ENCODE assay signal across 16 mouse cellular contexts in the genomic region with DNA sequence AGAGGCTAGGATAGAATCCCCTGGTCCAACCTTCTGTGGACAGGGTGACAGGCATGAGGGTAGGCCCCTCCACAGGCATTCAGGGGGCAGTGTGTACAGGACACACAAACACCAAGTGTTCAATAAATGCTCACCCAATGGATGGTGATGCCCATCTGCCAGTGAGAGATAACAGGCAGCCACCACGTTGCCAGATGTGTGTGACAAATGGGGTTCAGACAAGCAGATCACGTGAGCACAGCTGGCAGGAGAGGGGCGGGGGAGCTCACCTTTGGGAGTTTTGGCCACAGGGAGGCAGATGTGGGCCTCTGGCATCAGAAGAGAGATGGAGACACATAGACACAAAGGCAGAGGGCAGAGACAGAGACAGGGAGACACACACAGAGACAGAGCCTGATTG. TPM values are rescaled to one million over a fixed set of nuclear protein-coding genes. Genes with fewer than 3 reads are reported as not detected.
DNase-seq lines count a peak whose midpoint lies in the region; ATAC-seq and TF ChIP-seq lines count a peak whose summit lies in the region.
"Had no signal": no experiment of that assay in that cellular context is flagged by ENCODE, and none has a peak within 500 bp of the region (broad histone marks: within the 10 kb centered on the region; RNA-seq: fewer than 3 reads in every experiment).

No protein-coding gene starts in this region.

- TF ChIP-seq EP300 in liver, embryonic 14.5 days (IDR thresholded peaks at IDR 0.05; ENCODE audit: low read depth): peak; percentile 88

- H3K36me3 ChIP-seq in kidney, adult 2 months (ENCODE audit: control insufficient read depth, insufficient read depth, low read length): no peaks in the 10 kb centered on the region
- peaks cover 31% of the 10 kb centered on the region for H3K36me3 ChIP-seq in kidney, embryonic 16.5 days (ENCODE audit: insufficient read depth, low read length)
- peaks cover 29% of the 10 kb centered on the region for H3K36me3 ChIP-seq in liver, embryonic 14.5 days (replicated peaks; ENCODE audit: control insufficient read depth, insufficient read depth, low read depth)
- peaks cover 29% of the 10 kb centered on the region for H3K36me3 ChIP-seq in stomach, embryonic 15.5 days
- H3K36me3 ChIP-seq in forebrain, embryonic 15.5 days: peaks cover 32% of the 10 kb centered on the region

- TF ChIP-seq CTCF in kidney, adult 2 months (conservative IDR thresholded peaks at IDR 0.05; ENCODE audit: insufficient read depth, insufficient read length, low read depth, low read length): 0 out of 2 replicates have a peak, but pooled peaks have one; percentile 2
- peak; percentile 94 for TF ChIP-seq CTCF in liver, embryonic 14.5 days (IDR thresholded peaks at IDR 0.05; ENCODE audit: low read depth)

- no peak overlapping the region for H3K4me3 ChIP-seq in kidney, adult 2 months (ENCODE audit: insufficient read depth, low read depth, low read length)
- no peak overlapping the region for H3K4me3 ChIP-seq in kidney, embryonic 16.5 days (ENCODE audit: low read length)
- H3K4me3 ChIP-seq in liver, embryonic 14.5 days (ENCODE audit: insufficient read depth in 1 of 2, low read depth in 2 of 2, low read length in 2 of 2): peak overlapping the region; percentile 42 to 49
- no peak overlapping the region for H3K4me3 ChIP-seq in stomach, embryonic 15.5 days (replicated peaks)
- no peak overlapping the region for H3K4me3 ChIP-seq in forebrain, embryonic 15.5 days
- H3K4me3 ChIP-seq: limb, embryonic 12.5 days had no signal

- no peak overlapping the region for H3K9ac ChIP-seq in kidney, embryonic 16.5 days (replicated peaks; ENCODE audit: low read length)
- H3K9ac ChIP-seq in liver, embryonic 14.5 days (replicated peaks): peak overlapping the region; percentile 70
- no peak overlapping the region for H3K9ac ChIP-seq in stomach, embryonic 15.5 days
- H3K9ac ChIP-seq in forebrain, embryonic 15.5 days (replicated peaks): no peak overlapping the region
- H3K9ac ChIP-seq: limb, embryonic 12.5 days had no signal

- WGBS in kidney, adult 2 months: 89% methylated on average over 3 of the region's 3 CpGs
- 72% methylated on average over 3 of the region's 3 CpGs for WGBS in kidney, embryonic 16.5 days
- 6% methylated on average over 3 of the region's 3 CpGs for WGBS in liver, embryonic 14.5 days (ENCODE audit: insufficient replicate concordance)
- WGBS in stomach, embryonic 15.5 days: 71% methylated on average over 3 of the region's 3 CpGs
- WGBS in forebrain, embryonic 15.5 days: 89% methylated on average over 3 of the region's 3 CpGs

- peaks cover 5% of the 10 kb centered on the region for H3K4me1 ChIP-seq in kidney, adult 2 months (ENCODE audit: control insufficient read depth, insufficient read depth, low read length)
- peaks cover 12% of the 10 kb centered on the region for H3K4me1 ChIP-seq in kidney, embryonic 16.5 days (ENCODE audit: insufficient read depth, low read length)
- H3K4me1 ChIP-seq in liver, embryonic 14.5 days (replicated peaks; ENCODE audit: control insufficient read depth in 2 of 2, insufficient read depth in 2 of 2, low read length in 1 of 2): peaks cover 16 to 25% of the 10 kb centered on the region in 2 experiments
- H3K4me1 ChIP-seq in stomach, embryonic 15.5 days: peaks cover 14% of the 10 kb centered on the region
- H3K4me1 ChIP-seq in forebrain, embryonic 15.5 days: peaks cover 10% of the 10 kb centered on the region
- H3K4me1 ChIP-seq: limb, embryonic 12.5 days had no signal

- no peaks in the 10 kb centered on the region for H3K9me3 ChIP-seq in kidney, embryonic 16.5 days (ENCODE audit: low read length)
- no peaks in the 10 kb centered on the region for H3K9me3 ChIP-seq in liver, embryonic 14.5 days (ENCODE audit: control insufficient read depth, low read length)
- no peaks in the 10 kb centered on the region for H3K9me3 ChIP-seq in stomach, embryonic 15.5 days
- no peaks in the 10 kb centered on the region for H3K9me3 ChIP-seq in forebrain, embryonic 15.5 days
- H3K9me3 ChIP-seq: limb, embryonic 12.5 days had no signal

- no peak for DNase-seq in kidney, adult 2 months
- DNase-seq in liver, embryonic 14.5 days (ENCODE audit: low read depth in 3 of 3, low spot score in 3 of 3): peak; percentile 90 to 92 (median 90)
- no peak for DNase-seq in adipocyte (ENCODE audit: low spot score)
- DNase-seq: adrenal gland, postnatal 14 days; cerebellum, adult 18-20 months; gastrocnemius, postnatal 36 days; heart, postnatal 4 days; kidney, adult 11 months; lung, postnatal 4 days; right cerebral cortex, postnatal 25 days had no signal

- no peak for ATAC-seq in kidney, embryonic 16.5 days (ENCODE audit: low FRiP score, low TSS enrichment)
- ATAC-seq in common myeloid progenitor, adult 5-6 weeks (replicated peaks; ENCODE audit: low read depth, poor library complexity, severe bottlenecking): peak; percentile 23; the same call in 1 of the 2 replicates
- ATAC-seq in liver, embryonic 14.5 days (ENCODE audit: insufficient read depth): peak; percentile 95
- ATAC-seq in stomach, embryonic 15.5 days (ENCODE audit: insufficient read depth, low FRiP score, low read depth): peak; percentile 71
- no peak for ATAC-seq in forebrain, embryonic 15.5 days (replicated peaks)
- ATAC-seq: forebrain, embryonic 14.5 days had no signal

- no peaks in the 10 kb centered on the region for H3K27me3 ChIP-seq in kidney, adult 2 months (replicated peaks; ENCODE audit: control insufficient read depth, insufficient read depth, low read length)
- no peaks in the 10 kb centered on the region for H3K27me3 ChIP-seq in kidney, embryonic 16.5 days (ENCODE audit: insufficient read depth, low read length)
- no peaks in the 10 kb centered on the region for H3K27me3 ChIP-seq in liver, embryonic 14.5 days (ENCODE audit: control insufficient read depth, insufficient read depth, low read length)
- H3K27me3 ChIP-seq in stomach, embryonic 15.5 days (replicated peaks): no peaks in the 10 kb centered on the region
- H3K27me3 ChIP-seq in forebrain, embryonic 15.5 days: no peaks in the 10 kb centered on the region
- H3K27me3 ChIP-seq: limb, embryonic 12.5 days had no signal

- TF ChIP-seq POLR2A in kidney, adult 2 months (IDR thresholded peaks at IDR 0.05; ENCODE audit: low read depth, low read length): no peak

- no peak overlapping the region for H3K27ac ChIP-seq in kidney, adult 2 months (ENCODE audit: insufficient read depth, low read depth, low read length)
- H3K27ac ChIP-seq in kidney, embryonic 16.5 days (ENCODE audit: low read length): no peak overlapping the region
- peak overlapping the region; percentile 95 for H3K27ac ChIP-seq in liver, embryonic 14.5 days
- H3K27ac ChIP-seq in stomach, embryonic 15.5 days: no peak overlapping the region
- no peak overlapping the region for H3K27ac ChIP-seq in forebrain, embryonic 15.5 days (replicated peaks)
- H3K27ac ChIP-seq: limb, embryonic 12.5 days had no signal

- no peak overlapping the region for H3K4me2 ChIP-seq in kidney, embryonic 16.5 days (replicated peaks; ENCODE audit: low read depth, low read length)
- H3K4me2 ChIP-seq in liver, embryonic 14.5 days (ENCODE audit: low read depth): peak overlapping the region; percentile 85
- H3K4me2 ChIP-seq in stomach, embryonic 15.5 days: no peak overlapping the region
- no peak overlapping the region for H3K4me2 ChIP-seq in forebrain, embryonic 15.5 days (replicated peaks)
- H3K4me2 ChIP-seq: limb, embryonic 12.5 days had no signal

RNA-seq across cellular contexts. Expression of gene Sbno2, which starts 24.3 kb away (rescaled TPM):
- 27.7 and 30.8 TPM in 2 replicates for polyA plus RNA-seq in kidney, adult 2 months (2012; rRNA removed)
- 16.1 and 17.6 TPM in 2 replicates for polyA plus RNA-seq in kidney, embryonic 16.5 days (2015; fragmentation: Nextera tagmentation; extraction: Ambion mirVana)
- 16.2 and 22.3 TPM in 2 replicates for total RNA-seq in common myeloid progenitor, adult 5-6 weeks (2017)
- 10.0 and 10.1 TPM in 2 replicates for polyA plus RNA-seq in liver, embryonic 14.5 days (2012; rRNA removed)
- polyA plus RNA-seq in liver, embryonic 14.5 days (2014; fragmentation: Nextera tagmentation; extraction: Ambion mirVana): 6.6 and 7.6 TPM in 2 replicates
- 14.8 and 15.9 TPM in 2 replicates for polyA plus RNA-seq in stomach, embryonic 15.5 days (2015; fragmentation: Nextera tagmentation; extraction: Ambion mirVana)
- 13.4 TPM in 2 replicates for polyA plus RNA-seq in forebrain, embryonic 15.5 days (2015; fragmentation: Nextera tagmentation; extraction: Ambion mirVana)

RNA-seq across cellular contexts. Expression of gene Gpx4, which starts 34.1 kb away (rescaled TPM):
- 1,431 and 1,557 TPM in 2 replicates for polyA plus RNA-seq in kidney, adult 2 months (2012; rRNA removed)
- polyA plus RNA-seq in kidney, embryonic 16.5 days (2015; fragmentation: Nextera tagmentation; extraction: Ambion mirVana): 617 and 706 TPM in 2 replicates
- 451 and 481 TPM in 2 replicates for total RNA-seq in common myeloid progenitor, adult 5-6 weeks (2017)
- 274 and 388 TPM in 2 replicates for polyA plus RNA-seq in liver, embryonic 14.5 days (2012; rRNA removed)
- 705 and 724 TPM in 2 replicates for polyA plus RNA-seq in liver, embryonic 14.5 days (2014; fragmentation: Nextera tagmentation; extraction: Ambion mirVana)
- 500 and 567 TPM in 2 replicates for polyA plus RNA-seq in stomach, embryonic 15.5 days (2015; fragmentation: Nextera tagmentation; extraction: Ambion mirVana)
- polyA plus RNA-seq in forebrain, embryonic 15.5 days (2015; fragmentation: Nextera tagmentation; extraction: Ambion mirVana): 472 and 476 TPM in 2 replicates

RNA-seq across cellular contexts. Expression of gene Stk11, which starts 34.5 kb away (rescaled TPM):
- 114 and 117 TPM in 2 replicates for polyA plus RNA-seq in kidney, adult 2 months (2012; rRNA removed)
- polyA plus RNA-seq in kidney, embryonic 16.5 days (2015; fragmentation: Nextera tagmentation; extraction: Ambion mirVana): 18.2 and 20.2 TPM in 2 replicates
- total RNA-seq in common myeloid progenitor, adult 5-6 weeks (2017): 102 and 139 TPM in 2 replicates
- 80.5 and 88.8 TPM in 2 replicates for polyA plus RNA-seq in liver, embryonic 14.5 days (2012; rRNA removed)
- 17.4 and 18.9 TPM in 2 replicates for polyA plus RNA-seq in liver, embryonic 14.5 days (2014; fragmentation: Nextera tagmentation; extraction: Ambion mirVana)
- 16.9 and 19.2 TPM in 2 replicates for polyA plus RNA-seq in stomach, embryonic 15.5 days (2015; fragmentation: Nextera tagmentation; extraction: Ambion mirVana)
- polyA plus RNA-seq in forebrain, embryonic 15.5 days (2015; fragmentation: Nextera tagmentation; extraction: Ambion mirVana): 20.3 and 21.5 TPM in 2 replicates

RNA-seq across cellular contexts. Expression of gene Polr2e, which starts 41.5 kb away (rescaled TPM):
- polyA plus RNA-seq in kidney, adult 2 months (2012; rRNA removed): 230 and 235 TPM in 2 replicates
- polyA plus RNA-seq in kidney, embryonic 16.5 days (2015; fragmentation: Nextera tagmentation; extraction: Ambion mirVana): 242 and 248 TPM in 2 replicates
- 145 and 146 TPM in 2 replicates for total RNA-seq in common myeloid progenitor, adult 5-6 weeks (2017)
- polyA plus RNA-seq in liver, embryonic 14.5 days (2012; rRNA removed): 77.0 and 121 TPM in 2 replicates
- polyA plus RNA-seq in liver, embryonic 14.5 days (2014; fragmentation: Nextera tagmentation; extraction: Ambion mirVana): 88.0 and 90.2 TPM in 2 replicates
- polyA plus RNA-seq in stomach, embryonic 15.5 days (2015; fragmentation: Nextera tagmentation; extraction: Ambion mirVana): 188 and 199 TPM in 2 replicates
- polyA plus RNA-seq in forebrain, embryonic 15.5 days (2015; fragmentation: Nextera tagmentation; extraction: Ambion mirVana): 179 and 186 TPM in 2 replicates

RNA-seq across cellular contexts. Expression of gene Atp5d, which starts 57.4 kb away (rescaled TPM):
- polyA plus RNA-seq in kidney, adult 2 months (2012; rRNA removed): 1,948 and 2,036 TPM in 2 replicates
- polyA plus RNA-seq in kidney, embryonic 16.5 days (2015; fragmentation: Nextera tagmentation; extraction: Ambion mirVana): 676 and 688 TPM in 2 replicates
- total RNA-seq in common myeloid progenitor, adult 5-6 weeks (2017): 52.3 and 60.0 TPM in 2 replicates
- polyA plus RNA-seq in liver, embryonic 14.5 days (2012; rRNA removed): 196 and 211 TPM in 2 replicates
- 249 and 270 TPM in 2 replicates for polyA plus RNA-seq in liver, embryonic 14.5 days (2014; fragmentation: Nextera tagmentation; extraction: Ambion mirVana)
- polyA plus RNA-seq in stomach, embryonic 15.5 days (2015; fragmentation: Nextera tagmentation; extraction: Ambion mirVana): 544 and 602 TPM in 2 replicates
- 437 and 444 TPM in 2 replicates for polyA plus RNA-seq in forebrain, embryonic 15.5 days (2015; fragmentation: Nextera tagmentation; extraction: Ambion mirVana)

Comparison
In these comparisons a context has a peak if more than half of its experiments do, and no peak if none do; other contexts are left out.
1. DNase-seq: peak in liver, embryonic 14.5 days (3 of 3); none in kidney, adult 2 months (single experiment) and adipocyte (single experiment).
2. H3K4me3 ChIP-seq: peak in liver, embryonic 14.5 days (2 of 2); none in kidney, adult 2 months (single experiment), kidney, embryonic 16.5 days (single experiment), stomach, embryonic 15.5 days (single experiment) and forebrain, embryonic 15.5 days (single experiment).
3. ATAC-seq: peak in common myeloid progenitor, adult 5-6 weeks (single experiment), liver, embryonic 14.5 days (single experiment) and stomach, embryonic 15.5 days (single experiment); none in kidney, embryonic 16.5 days (single experiment) and forebrain, embryonic 15.5 days (single experiment).